Mouse (Mus musculus): Measurements from ENCODE around the gene Retreg3.
A peak's percentile ranks its signal among the peaks of the same experiment; 100 is the strongest.

The Retreg3 gene

DNA sequence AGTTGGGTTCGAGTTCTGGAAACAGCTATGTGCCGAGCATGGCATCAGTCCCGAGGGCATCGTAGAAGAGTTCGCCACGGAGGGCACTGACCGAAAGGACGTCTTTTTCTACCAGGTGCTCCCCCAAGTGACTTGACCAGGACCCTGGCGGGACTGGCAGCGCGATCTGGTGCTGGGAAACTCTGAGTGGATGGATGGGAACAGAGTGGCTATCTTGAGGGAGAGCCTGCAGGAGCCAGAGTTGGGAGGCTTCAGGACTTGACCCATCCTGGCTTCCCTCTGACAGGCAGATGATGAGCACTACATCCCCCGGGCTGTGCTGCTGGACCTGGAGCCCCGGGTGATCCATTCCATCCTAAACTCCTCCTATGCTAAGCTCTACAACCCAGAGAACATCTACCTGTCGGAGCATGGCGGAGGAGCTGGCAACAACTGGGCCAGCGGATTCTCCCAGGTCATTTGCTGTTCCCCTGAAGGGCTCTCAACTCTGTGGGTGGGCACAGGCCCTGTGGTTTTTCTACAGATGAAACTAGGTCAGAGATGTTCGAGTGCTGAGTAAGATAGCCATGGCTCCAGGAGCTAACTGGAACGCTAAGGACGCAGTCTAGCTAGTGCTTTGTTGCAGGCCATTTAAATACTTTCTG lies 974 bp upstream of the Retreg3 start:
- ATAC-seq (ENCODE audit: insufficient number of reproducible peaks, low FRiP score, low TSS enrichment), result no peak

DNA sequence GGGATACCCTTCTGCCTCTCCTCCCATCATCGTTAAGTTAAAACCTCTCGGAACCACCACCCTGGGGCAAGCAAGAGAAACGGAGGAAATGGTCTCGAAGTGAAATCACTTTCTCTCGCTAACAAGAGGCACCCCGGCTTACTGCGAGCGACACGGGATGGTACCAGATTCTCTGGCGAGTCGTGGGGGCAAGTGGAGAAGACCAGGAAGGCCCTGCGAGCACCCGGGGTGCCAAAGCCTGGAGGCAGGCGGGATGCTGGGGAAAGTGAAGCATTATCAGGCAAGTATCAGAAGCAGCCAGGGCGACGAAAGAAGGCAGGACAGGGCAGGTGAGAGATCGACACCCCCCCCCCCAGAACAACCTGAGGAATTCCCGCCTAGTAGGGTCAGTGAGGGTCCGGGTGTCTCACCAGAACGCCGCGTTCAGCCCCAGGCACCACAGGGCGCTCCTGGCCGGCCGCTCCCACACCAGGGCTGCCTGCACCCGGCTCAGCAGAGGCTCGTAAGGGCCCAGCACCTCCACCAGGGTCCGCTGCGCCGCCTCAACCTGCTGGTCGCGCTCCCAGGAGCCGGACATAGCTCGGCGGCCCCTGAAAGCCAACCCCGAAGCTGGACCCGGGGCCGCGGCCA lies 447 bp downstream of the Retreg3 start:
- peak; percentile 55; the same call in 1 of the 2 replicates for ATAC-seq (ENCODE audit: insufficient number of reproducible peaks, low FRiP score, low TSS enrichment)

DNA sequence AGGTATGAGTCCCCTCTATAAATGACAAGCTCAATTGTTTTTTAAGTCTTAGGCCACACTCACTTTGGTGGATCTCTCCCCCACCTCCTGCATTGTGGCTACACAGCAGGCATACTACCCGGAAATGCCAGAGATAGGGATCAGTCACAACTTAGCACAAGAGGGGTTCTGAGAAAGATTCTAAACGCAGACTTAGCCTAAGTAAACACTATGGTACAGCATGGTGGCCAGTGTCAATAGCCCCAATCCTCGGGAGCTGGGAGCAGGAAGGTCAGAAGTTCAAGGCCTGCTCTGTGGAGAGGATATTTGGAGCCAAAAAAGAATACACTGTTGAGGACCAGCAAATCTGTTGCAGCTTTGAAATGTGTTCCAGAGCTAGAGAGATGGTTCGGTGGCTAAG lies 1.6 kb downstream of the Retreg3 start:
- ATAC-seq (ENCODE audit: insufficient number of reproducible peaks, low FRiP score, low TSS enrichment), result no peak

DNA sequence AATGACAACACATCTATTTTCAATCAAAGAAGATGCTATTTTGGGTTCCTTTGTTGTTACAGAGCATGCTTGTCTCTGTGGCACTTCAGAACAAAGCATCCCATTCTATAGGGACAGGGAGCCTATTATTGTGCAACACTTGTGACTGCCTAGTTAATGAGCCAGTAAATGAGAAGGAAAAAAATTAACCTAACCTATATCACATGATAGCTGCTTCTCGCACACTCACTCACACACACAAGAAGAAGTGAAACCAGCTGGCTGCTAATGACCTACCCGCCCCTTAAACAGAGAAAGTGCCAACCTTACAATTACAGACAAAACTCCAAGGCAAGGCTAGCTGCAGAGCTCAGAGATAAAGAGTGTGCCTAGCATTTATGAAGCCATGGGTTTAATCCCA lies 4.1 kb downstream of the Retreg3 start:
- no peak for ATAC-seq (ENCODE audit: insufficient number of reproducible peaks, low FRiP score, low TSS enrichment)

DNA sequence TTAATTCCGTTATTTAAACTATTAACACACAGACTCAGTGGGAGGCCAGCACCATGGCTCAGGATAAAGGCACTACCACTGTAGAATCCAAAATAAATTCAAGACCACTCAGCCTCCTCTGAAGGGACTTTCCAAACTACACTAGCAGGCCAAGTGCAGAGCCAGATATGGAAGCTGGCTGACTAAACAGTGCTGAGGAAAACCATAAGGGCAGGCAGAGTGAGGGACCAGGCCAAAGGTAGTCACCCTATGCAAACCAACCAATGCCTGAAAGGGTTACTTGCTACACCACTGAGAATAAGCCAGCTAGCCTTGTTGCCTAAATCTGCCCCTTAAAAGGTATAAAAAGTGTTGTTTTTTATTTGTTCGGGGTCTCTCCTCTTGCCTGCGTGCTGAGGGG lies 7.5 kb downstream of the Retreg3 start:
- ATAC-seq (ENCODE audit: insufficient number of reproducible peaks, low FRiP score, low TSS enrichment), result no peak

DNA sequence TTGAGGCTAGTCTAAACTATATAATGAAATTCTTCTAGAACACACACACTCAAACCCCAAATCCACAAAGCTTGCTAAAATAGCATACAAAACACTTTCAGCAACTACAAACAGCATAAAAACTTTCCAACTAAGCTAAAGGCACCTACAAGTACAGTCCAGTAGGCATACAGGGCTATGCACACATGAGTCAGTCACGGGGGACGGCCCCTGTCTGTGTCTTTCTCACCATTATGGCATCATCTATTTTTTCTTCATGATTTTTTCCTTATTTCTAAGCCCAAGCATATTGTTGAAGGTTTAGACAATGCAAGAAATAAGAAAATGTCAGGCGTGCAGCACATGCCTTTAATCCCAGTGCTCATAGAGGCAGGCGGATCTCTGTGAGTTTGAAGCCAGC lies 8.5 kb downstream of the Retreg3 start:
- ATAC-seq (ENCODE audit: insufficient number of reproducible peaks, low FRiP score, low TSS enrichment), result no peak

DNA sequence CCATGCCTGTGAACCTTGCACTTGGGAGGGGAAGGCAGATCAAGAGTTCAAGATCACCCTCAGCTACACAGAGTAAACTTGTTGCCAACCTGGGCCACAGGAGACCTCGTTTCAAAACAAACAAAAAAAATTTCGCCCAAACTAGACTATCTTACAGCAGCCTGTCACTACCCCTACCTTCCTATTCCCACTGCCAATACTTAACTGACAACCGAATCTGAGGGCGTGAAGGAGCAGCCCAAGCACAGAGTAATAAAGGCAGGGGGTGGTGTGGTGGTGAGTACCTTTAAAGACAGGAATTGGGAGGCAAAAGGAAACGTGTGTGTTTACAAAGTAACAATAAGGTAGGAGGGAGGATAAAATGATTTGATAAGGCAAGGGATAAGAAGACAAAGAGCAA lies 9.0 kb downstream of the Retreg3 start:
- ATAC-seq (ENCODE audit: insufficient number of reproducible peaks, low FRiP score, low TSS enrichment), result no peak

DNA sequence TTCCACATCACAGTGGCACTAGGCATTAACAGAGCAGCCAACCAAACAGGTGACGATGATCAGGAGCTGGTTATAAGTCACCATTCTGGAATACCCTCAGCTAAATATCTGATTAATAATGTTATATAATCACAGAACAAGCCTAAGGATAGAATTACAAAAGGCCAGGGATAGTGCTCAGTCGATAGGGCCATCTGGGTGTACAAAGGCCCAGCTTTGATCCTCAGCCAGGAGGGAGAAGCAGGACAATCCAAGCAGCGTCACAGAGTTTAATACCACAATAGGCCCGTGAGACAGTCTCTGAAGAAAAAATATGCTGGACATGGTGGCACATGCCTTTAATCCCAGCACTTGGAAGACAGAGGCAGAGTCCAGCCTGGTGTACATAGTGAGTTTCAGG lies 10.3 kb downstream of the Retreg3 start:
- no peak for ATAC-seq (ENCODE audit: insufficient number of reproducible peaks, low FRiP score, low TSS enrichment)

DNA sequence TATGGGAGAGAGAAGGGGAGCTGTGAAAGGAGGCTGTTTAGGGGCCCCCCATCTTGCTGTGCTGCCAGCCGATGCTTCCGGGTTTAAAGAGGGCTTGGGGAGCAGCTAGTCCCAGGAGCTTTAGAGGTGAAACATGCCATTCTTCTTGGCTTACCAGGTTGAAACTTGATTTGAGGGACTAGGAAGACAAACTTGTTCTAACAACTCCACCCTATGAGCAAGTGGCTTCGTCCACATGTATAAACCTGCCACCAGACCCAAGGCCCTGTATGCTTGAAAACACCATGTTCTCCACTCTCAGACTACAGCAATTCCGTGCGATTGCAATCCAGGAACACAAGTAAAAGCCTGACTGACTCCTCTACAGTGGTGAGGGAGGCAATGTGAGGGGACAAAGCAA lies 16.7 kb downstream of the Retreg3 start:
- no peak for ATAC-seq (ENCODE audit: insufficient number of reproducible peaks, low FRiP score, low TSS enrichment)

DNA sequence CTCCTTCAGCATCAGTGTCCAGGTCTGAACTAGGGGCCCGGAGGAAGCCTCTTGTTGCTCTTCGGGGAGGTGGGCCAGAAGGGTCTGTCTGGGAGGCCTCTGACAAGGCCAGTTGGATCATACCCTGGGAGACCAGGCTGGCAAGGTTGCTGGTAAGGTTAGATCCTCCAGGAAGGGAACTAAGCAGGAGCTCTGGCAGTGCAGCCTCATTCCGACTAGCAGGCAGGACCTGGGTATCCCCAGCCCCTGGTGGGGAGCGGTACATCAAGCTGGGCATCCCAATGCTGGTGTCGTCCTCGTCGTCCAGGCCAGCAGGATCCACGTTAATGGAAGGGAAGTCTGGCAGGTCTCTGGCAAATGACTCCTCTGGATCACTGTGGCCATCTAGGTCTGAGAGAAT lies 21.5 kb downstream of the Retreg3 start:
- no peak for ATAC-seq (ENCODE audit: insufficient number of reproducible peaks, low FRiP score, low TSS enrichment)

DNA sequence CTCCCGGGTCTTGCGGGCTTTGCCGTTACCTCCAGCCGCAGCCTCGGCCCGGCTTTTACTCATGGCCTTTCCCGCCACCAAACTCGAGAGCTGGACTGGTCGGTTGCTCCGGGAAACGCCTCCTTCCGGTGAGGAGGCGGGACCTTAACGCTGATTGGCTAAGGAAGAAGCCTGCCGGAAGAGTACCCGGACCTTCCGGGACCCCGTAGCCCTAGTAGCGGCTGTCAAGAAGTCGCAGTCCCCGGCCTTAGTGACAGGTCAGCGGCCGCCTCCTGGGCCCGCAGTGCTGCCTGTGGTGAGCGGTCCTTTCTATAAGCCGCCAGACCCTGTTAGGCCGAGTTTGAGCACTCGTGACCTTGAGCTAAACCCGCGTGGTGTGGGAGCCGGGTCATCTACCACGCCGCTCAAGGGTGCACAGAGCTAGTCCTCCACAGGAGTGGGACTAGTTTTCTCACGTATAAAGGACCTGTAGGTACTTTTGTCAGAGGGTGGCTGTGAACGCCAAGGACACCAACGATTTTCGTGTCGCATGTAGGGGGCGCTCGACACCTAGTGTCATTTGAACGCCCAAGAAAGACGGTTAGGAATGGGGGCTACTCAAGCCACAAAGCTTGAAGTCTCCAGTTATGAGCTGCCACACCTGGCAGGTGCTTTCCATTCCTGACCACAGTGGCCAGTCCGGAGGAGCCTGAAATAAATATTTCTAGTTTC lies 24.2 kb downstream of the Retreg3 start, which contains the start of gene Psmc3ip:
Gene Psmc3ip, minus strand, starts transcription at position 123 of the 711 bp plus-strand sequence.
- peak; percentile 97 for ATAC-seq (ENCODE audit: insufficient number of reproducible peaks, low FRiP score, low TSS enrichment)

DNA sequence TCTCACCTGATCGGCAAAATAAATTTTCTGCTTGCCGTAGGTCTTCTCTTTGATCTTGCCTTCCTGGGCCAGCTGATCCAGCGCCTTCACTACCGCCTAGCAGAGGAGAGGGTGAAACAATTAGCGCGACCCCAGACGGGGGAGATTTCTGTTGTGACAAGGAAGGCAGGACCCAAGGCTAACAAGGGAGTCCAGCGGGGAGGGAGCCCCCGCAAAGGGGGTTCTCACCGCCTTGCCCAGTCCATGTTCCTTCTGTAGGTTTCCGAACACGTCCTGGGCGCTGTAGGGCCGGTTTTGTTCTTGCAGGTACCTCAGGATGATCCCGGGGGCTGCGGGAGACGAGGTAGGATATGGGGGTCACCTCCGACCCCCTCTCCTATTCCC lies 24.8 kb downstream of the Retreg3 start:
- no peak for ATAC-seq (ENCODE audit: insufficient number of reproducible peaks, low FRiP score, low TSS enrichment)

DNA sequence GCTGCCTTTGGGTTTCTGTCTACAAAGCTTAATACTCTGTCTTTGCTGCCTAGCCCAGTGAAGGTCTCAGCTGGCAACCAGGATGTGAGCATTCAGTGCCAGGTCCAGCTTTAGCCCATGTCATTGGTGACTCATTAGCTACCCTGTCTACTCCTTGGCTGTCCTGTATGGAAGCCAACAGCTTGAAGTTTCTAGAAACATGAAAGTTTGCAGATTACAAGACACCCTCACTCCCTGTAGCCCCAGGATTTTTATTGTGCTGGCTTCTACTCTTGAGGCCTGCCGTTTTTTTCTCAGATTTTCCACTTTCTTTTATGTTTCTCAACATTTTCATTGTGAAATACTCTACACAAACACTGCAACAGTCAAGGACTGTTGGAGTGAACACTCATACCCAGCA lies 29.8 kb downstream of the Retreg3 start:
- no peak for ATAC-seq (ENCODE audit: insufficient number of reproducible peaks, low FRiP score, low TSS enrichment)

DNA sequence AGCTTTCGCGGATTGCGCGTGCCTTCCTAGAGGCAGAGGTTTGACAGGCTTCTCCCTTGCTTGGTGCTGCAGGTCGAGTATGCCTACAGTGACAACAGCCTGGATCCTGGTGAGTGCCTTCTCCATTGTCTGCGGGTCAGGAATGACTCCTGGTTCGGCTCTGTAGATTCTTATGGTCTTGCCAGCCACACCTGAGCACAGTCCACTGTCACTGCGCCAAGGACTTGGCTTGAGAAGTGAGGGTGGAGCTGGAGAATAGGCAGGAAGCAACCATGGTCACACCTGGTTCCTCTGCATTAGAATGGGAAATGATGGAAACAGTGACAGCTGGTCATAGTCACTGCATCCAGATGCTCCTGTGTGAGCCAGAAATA lies 32.0 kb downstream of the Retreg3 start:
- ATAC-seq (ENCODE audit: insufficient number of reproducible peaks, low FRiP score, low TSS enrichment), result no peak

DNA sequence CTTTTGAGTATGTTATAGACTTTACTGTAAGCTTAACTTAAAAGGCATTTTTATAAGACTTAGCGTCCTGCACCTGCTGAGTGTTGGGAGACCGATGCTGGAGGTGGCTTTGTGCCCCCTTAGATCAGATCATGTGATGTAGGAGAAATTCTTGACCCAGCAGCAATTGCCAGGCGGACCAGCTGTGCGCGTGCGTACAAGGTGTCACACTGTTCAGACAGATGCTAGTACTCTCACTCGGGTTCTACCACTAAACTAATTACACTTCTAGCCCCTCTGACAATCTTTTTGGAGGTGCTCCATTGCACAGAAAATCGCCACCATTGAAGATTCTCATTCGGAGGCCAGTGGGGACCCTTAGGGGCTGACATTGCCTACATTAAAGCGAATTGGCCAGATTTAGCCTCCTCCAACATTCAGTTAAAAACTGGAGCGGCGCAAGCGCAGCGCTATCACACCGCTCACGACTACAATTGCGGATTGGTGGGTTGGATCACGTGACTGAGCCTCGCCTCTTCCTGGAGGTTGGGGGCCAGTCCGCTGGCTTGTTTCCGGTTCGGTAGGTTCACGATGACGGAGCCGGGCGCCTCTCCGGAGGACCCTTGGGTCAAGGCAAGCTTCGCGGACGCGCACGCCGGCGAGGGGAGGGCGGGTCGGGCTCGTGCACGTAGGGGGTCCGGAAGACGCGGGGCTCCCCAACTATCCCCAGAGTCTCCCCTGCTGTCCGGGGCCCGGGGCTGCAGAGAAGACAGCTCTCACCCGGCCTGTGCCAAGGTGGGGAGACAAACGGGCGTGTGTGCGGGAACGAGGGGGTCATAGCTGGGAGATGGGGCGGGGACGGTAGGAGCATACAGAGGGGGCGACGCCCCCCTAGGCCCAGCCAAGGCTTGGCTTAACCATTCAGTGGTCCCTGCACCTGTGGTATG lies 32.7 kb downstream of the Retreg3 start, which contains the start of gene Mlx:
Gene Mlx, plus strand, starts transcription at position 522 of the 926 bp plus-strand sequence.
- ATAC-seq (ENCODE audit: insufficient number of reproducible peaks, low FRiP score, low TSS enrichment), result peak; percentile 37; the same call in 1 of the 2 replicates

DNA sequence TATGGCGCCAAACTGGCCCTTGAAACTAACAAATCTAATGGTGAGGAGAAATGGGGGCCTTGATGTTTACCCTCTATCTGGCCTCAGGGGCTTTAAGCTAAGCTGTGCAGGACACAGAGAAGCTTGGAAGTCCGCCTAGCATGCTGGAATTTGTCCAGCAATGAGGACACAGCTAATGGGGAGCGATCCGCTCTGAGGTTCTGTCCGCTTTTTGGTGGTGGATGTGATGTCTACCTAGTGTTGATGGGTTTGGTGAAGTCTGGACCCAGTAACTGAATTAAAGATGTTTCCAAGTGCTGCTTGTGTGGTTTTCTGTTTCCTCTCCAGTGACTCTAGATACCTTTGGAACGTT lies 33.4 kb downstream of the Retreg3 start:
- ATAC-seq (ENCODE audit: insufficient number of reproducible peaks, low FRiP score, low TSS enrichment), result no peak

DNA sequence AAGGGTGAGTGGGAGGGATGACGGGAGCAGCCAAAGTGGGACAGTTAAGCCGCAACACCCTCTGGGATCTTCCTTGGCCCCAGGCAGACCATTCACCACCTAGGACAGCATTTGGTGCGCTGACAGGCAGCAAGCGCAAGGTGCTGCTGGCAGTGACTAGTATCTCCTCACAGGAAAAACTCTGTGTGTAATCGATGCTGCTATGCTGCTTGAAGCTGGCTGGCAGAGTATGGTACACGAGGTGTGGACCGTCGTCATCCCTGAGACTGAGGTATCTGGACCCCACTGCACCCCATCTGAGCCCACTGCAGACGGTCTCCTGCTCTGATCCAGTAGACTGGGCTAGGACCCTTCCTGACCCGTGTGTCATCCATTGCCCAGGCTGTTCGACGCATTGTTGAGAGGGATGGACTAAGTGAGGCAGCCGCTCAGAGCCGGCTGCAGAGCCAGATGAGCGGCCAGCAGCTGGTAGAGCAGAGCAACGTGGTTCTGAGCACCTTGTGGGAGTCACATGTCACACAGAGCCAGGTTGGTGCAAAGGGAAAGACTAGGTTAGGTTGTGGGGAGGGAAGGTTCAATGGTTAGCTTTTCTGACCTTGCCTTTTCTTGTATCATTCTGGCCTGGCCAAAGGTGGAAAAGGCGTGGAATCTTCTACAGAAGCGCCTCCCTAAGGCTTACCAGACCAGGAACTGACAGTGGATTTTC lies 33.9 kb downstream of the Retreg3 start:
- ATAC-seq (ENCODE audit: insufficient number of reproducible peaks, low FRiP score, low TSS enrichment), result no peak

DNA sequence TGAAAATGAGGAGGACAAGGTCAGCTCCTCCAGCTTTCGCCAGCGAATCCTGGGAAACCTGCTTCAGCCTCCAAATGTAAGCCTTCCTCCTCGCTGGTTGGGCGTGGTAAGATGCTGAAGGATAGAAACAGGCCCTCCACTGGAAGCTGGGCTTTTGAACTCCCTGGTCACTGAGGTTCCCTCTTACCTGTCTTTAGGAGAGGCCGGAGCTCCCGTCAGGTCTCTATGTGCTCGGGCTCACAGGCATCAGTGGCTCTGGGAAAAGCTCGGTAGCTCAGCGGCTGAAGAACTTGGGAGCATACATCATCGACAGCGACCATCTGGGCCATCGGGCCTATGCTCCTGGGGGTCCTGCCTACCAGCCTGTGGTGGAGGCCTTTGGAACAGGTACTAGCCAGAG lies 34.9 kb downstream of the Retreg3 start:
- ATAC-seq (ENCODE audit: insufficient number of reproducible peaks, low FRiP score, low TSS enrichment), result no peak

DNA sequence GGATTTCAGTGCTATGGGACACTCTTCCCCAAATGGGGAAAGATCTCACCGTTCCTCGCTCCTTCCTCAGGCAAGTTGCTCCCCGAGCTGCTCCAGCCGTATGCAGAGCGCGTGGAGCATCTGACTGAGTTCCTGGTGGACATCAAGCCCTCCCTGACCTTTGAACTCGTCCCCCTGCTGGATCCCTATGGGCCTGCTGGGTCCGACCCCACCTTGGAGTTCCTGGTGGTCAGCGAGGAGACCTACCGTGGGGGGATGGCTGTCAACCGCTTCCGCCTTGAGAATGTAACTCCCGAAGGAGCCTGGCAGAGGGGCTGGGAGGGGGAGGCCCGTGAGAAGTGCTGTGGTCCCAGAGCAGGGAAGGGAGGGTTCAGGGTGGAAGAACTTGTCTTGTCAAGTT lies 35.4 kb downstream of the Retreg3 start:
- no peak for ATAC-seq (ENCODE audit: insufficient number of reproducible peaks, low FRiP score, low TSS enrichment)

DNA sequence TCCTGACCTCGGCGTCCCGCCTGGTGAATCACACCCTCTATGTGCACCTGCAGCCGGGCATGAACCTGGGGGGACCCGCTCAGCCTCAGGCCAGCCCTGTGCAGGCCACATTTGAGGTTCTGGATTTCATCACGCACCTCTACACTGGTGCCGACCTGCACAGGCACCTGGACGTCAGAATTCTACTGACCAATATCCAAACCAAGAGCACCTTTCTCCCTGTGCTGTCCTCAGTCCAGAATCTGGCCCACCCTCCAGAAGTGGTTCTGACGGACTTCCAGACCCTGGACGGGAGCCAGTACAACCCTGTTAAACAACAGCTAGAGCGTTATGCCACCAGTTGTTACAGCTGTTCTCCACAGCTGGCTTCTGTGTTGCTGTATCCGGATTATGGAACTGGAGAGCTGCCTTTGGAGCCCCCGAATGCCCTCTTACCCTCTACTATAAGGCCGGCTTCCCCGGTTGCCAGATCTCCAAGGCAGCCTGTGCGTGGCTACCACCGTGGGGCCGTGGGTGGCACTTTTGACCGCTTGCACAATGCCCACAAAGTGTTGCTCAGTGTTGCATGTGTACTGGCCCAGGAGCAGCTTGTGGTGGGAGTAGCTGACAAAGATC lies 36.5 kb downstream of the Retreg3 start:
- no peak for ATAC-seq (ENCODE audit: insufficient number of reproducible peaks, low FRiP score, low TSS enrichment)

Data from cerebellum, adult (tissue).